Mouse (Mus musculus) heart, postnatal 25 days (tissue): ENCODE measurements around the gene Bach2. TPM values are rescaled to one million over a fixed set of nuclear protein-coding genes. Genes with fewer than 3 reads are reported as not detected.

Source experiments
- DNase-seq: peaks from one replicate; pipeline ENCODE4 v3.0.0; 2022; ENCODE audit warnings: low spot score
- intact Hi-C: fragments of 180-260 bp; cut with DNase I; formaldehyde crosslinking; loops from one replicate; pipeline ENCODE4 v1.15.1; 2025
- total RNA-seq, 2 experiments: library from RNA; stranded (reverse); gene quantifications; 2 replicates each; pipeline ENCODE4 v1.2.3; 2021

Bach2 gene
- total RNA-seq, 2 experiments from 2014 or later = 6.9 to 7.9 TPM

GRCm38 (mm10) chr4:32501780-32502179, 263.2 kb downstream of the Bach2 start:
- no peak for DNase-seq
- intact Hi-C loops = no loop called here

- no peak for DNase-seq
- intact Hi-C loops = no loop called here
These were observed 263.6 kb downstream of the Bach2 start for GRCm38 (mm10) chr4:32502181-32502580.

- DNase-seq = no peak
- intact Hi-C loops = no loop called here
These were observed 265.6 kb downstream of the Bach2 start for GRCm38 (mm10) chr4:32504236-32504635.

GRCm38 (mm10) chr4:32506306-32506808, 267.8 kb downstream of the Bach2 start:
- DNase-seq = no peak
- intact Hi-C loops = loop anchor here (2.0 to 5.0 kb wide), 2 partner anchors 118 to 169 kb away; no protein-coding TSS in a partner anchor

- intact Hi-C loops = loop anchor here (2.0 to 5.0 kb wide), 2 partner anchors 118 to 170 kb away; no protein-coding TSS in a partner anchor
- DNase-seq = peak; percentile 53
These were observed 268.4 kb downstream of the Bach2 start for GRCm38 (mm10) chr4:32507041-32507440.

GRCm38 (mm10) chr4:32508572-32508971, 270.0 kb downstream of the Bach2 start:
- intact Hi-C loops = loop anchor here (5.0 kb wide), 1 partner anchor 171 kb away; no protein-coding TSS in a partner anchor
- DNase-seq = no peak

- DNase-seq = no peak
- intact Hi-C loops = loop anchor here (1.0 to 5.0 kb wide), 2 partner anchors 172 to 207 kb away; no protein-coding TSS in a partner anchor
These were observed 270.4 kb downstream of the Bach2 start for GRCm38 (mm10) chr4:32508996-32509395.

- no peak for DNase-seq
- intact Hi-C loops = loop anchor here (1.0 to 5.0 kb wide), 3 partner anchors 27 to 208 kb away; no protein-coding TSS in a partner anchor
These were observed 271.4 kb downstream of the Bach2 start for GRCm38 (mm10) chr4:32509832-32510612.

- intact Hi-C loops = loop anchor here (2.0 kb wide), 1 partner anchor 26 kb away; no protein-coding TSS in a partner anchor
- DNase-seq = no peak
These were observed 272.3 kb downstream of the Bach2 start for GRCm38 (mm10) chr4:32510940-32511339.

- DNase-seq = no peak
- intact Hi-C loops = no loop called here
These were observed 277.5 kb downstream of the Bach2 start for GRCm38 (mm10) chr4:32516126-32516525.

- intact Hi-C loops = no loop called here
- DNase-seq = no peak
These were observed 280.4 kb downstream of the Bach2 start for GRCm38 (mm10) chr4:32518842-32519578.

- DNase-seq = peak; percentile 33
- intact Hi-C loops = no loop called here
These were observed 282.2 kb downstream of the Bach2 start for GRCm38 (mm10) chr4:32520628-32521360.

GRCm38 (mm10) chr4:32521361-32521740, 282.7 kb downstream of the Bach2 start:
- DNase-seq = no peak
- intact Hi-C loops = no loop called here

GRCm38 (mm10) chr4:32522013-32522412, 283.4 kb downstream of the Bach2 start:
- intact Hi-C loops = no loop called here
- DNase-seq = no peak

- peak; percentile 27 for DNase-seq
- intact Hi-C loops = no loop called here
These were observed 285.7 kb downstream of the Bach2 start for GRCm38 (mm10) chr4:32524282-32524681.

- intact Hi-C loops = no loop called here
- DNase-seq = no peak
These were observed 286.4 kb downstream of the Bach2 start for GRCm38 (mm10) chr4:32525000-32525399.

- intact Hi-C loops = no loop called here
- DNase-seq = no peak
These were observed 287.7 kb downstream of the Bach2 start for GRCm38 (mm10) chr4:32526228-32526836.

- no peak for DNase-seq
- intact Hi-C loops = no loop called here
These were observed 290.9 kb downstream of the Bach2 start for GRCm38 (mm10) chr4:32529443-32529995.

GRCm38 (mm10) chr4:32530421-32530920, 291.9 kb downstream of the Bach2 start:
- DNase-seq = no peak
- intact Hi-C loops = no loop called here
